Comparison of ENCODE assay signal across 9 mouse cellular contexts in genomic region chr13:54447496-54448224, GRCm38 (mm10). TPM values are rescaled to one million over a fixed set of nuclear protein-coding genes. Genes with fewer than 3 reads are reported as not detected.
DNase-seq lines count a peak whose midpoint lies in the region; ATAC-seq and TF ChIP-seq lines count a peak whose summit lies in the region.
"Had no signal": no experiment of that assay in that cellular context is flagged by ENCODE, and none has a peak within 500 bp of the region (broad histone marks: within the 10 kb centered on the region; RNA-seq: fewer than 3 reads in every experiment).

No protein-coding gene starts in this region.

- TF ChIP-seq POLR2A in cortical plate, adult 2 months (IDR thresholded peaks at IDR 0.05; ENCODE audit: extremely low read depth, insufficient read depth, low read length), result no peak

- no peaks in the 10 kb centered on the region for H3K36me3 ChIP-seq in heart, postnatal 0 days (replicated peaks; ENCODE audit: control insufficient read depth, insufficient read depth, low read length)
- H3K36me3 ChIP-seq in stomach, postnatal 0 days (ENCODE audit: control insufficient read depth, insufficient read depth, low read length), result no peaks in the 10 kb centered on the region

- H3K4me3 ChIP-seq in cortical plate, adult 2 months (ENCODE audit: insufficient read depth, low read length), result no peak overlapping the region
- H3K4me3 ChIP-seq in heart, postnatal 0 days (ENCODE audit: low read depth, low read length), result no peak overlapping the region
- H3K4me3 ChIP-seq in stomach, postnatal 0 days (ENCODE audit: low read depth, low read length), result no peak overlapping the region

- peak; percentile 42 for TF ChIP-seq CTCF in cortical plate, adult 2 months (IDR thresholded peaks at IDR 0.05; ENCODE audit: extremely low read depth, insufficient read depth, low read length)
- TF ChIP-seq CTCF in heart, postnatal 0 days (IDR thresholded peaks at IDR 0.05; ENCODE audit: low read depth), result peak; percentile 45
- TF ChIP-seq CTCF in stomach, postnatal 0 days (IDR thresholded peaks at IDR 0.05; ENCODE audit: low read depth), result peak; percentile 66

- no peak overlapping the region for H3K27ac ChIP-seq in cortical plate, adult 2 months (ENCODE audit: insufficient read depth, low read length)
- H3K27ac ChIP-seq in heart, postnatal 0 days (ENCODE audit: low read depth), result no peak overlapping the region
- no peak overlapping the region; the same call in 1 of the 2 replicates for H3K27ac ChIP-seq in stomach, postnatal 0 days (replicated peaks)
- H3K27ac ChIP-seq: macrophage had no signal

- WGBS in heart, postnatal 0 days, result 2% methylated on average over 14 of the region's 15 CpGs
- 6% methylated on average over 14 of the region's 15 CpGs for WGBS in stomach, postnatal 0 days

- H3K9ac ChIP-seq in heart, postnatal 0 days (replicated peaks; ENCODE audit: low read depth, low read length), result no peak overlapping the region
- H3K9ac ChIP-seq in stomach, postnatal 0 days (ENCODE audit: low read length), result 0 out of 2 replicates have a peak overlapping the region, but pooled peaks have one; percentile 18

- H3K4me1 ChIP-seq in cortical plate, adult 2 months (ENCODE audit: control insufficient read depth, insufficient read depth, low read length), result no peaks in the 10 kb centered on the region
- H3K4me1 ChIP-seq in heart, postnatal 0 days (ENCODE audit: control insufficient read depth, insufficient read depth), result no peaks in the 10 kb centered on the region
- no peaks in the 10 kb centered on the region for H3K4me1 ChIP-seq in stomach, postnatal 0 days (replicated peaks; ENCODE audit: control insufficient read depth, insufficient read depth)

- DNase-seq in layer of hippocampus, adult 11-12 months (ENCODE audit: low spot score), result peak; percentile 45
- no peak for DNase-seq in layer of hippocampus, postnatal 36 days
- peak; percentile 54 for DNase-seq in heart, postnatal 0 days (ENCODE audit: low spot score)
- peak; percentile 32 to 39 for DNase-seq in layer of hippocampus, postnatal 14 days (ENCODE audit: low spot score in 2 of 2)
- peak; percentile 77 for DNase-seq in mesoderm, embryonic 11.5 days (ENCODE audit: low read depth, low spot score)
- peak; percentile 33 for DNase-seq in stomach, postnatal 0 days (ENCODE audit: low spot score)
- no peak for DNase-seq in cerebellum, postnatal 36 days

- TF ChIP-seq EP300 in heart, postnatal 0 days (IDR thresholded peaks at IDR 0.05; ENCODE audit: low read depth), result no peak
- TF ChIP-seq EP300 in stomach, postnatal 0 days (optimal IDR thresholded peaks at IDR 0.05), result no peak

- 0 out of 2 replicates have a peak, but pooled peaks have one; percentile 41 for ATAC-seq in heart, postnatal 0 days (ENCODE audit: insufficient read depth, low read depth)
- ATAC-seq in stomach, postnatal 0 days (ENCODE audit: low FRiP score, low TSS enrichment), result peak; percentile 43; the same call in 1 of the 2 replicates

- no peaks in the 10 kb centered on the region for H3K9me3 ChIP-seq in heart, postnatal 0 days (replicated peaks; ENCODE audit: control insufficient read depth, low read length)
- no peaks in the 10 kb centered on the region for H3K9me3 ChIP-seq in stomach, postnatal 0 days (ENCODE audit: control insufficient read depth, low read length)

- no peak overlapping the region for H3K4me2 ChIP-seq in heart, postnatal 0 days (ENCODE audit: low read depth, low read length)
- no peak overlapping the region for H3K4me2 ChIP-seq in stomach, postnatal 0 days (replicated peaks; ENCODE audit: low read depth)

- H3K27me3 ChIP-seq in heart, postnatal 0 days (ENCODE audit: control insufficient read depth, insufficient read depth, low read length), result peaks cover 4% of the 10 kb centered on the region; the same call in 1 of the 2 replicates
- no peaks in the 10 kb centered on the region for H3K27me3 ChIP-seq in stomach, postnatal 0 days (ENCODE audit: control insufficient read depth, insufficient read depth, low read length)

RNA-seq across cellular contexts. Expression of gene Thoc3, which starts 21.0 kb away (rescaled TPM):
- total RNA-seq in layer of hippocampus, postnatal 36 days (2021), result 10 to 100 TPM; 35.7 to 36.7 TPM
- polyA plus RNA-seq in cortical plate, adult 2 months (2012; rRNA removed), result 24.5 and 24.7 TPM in 2 replicates
- 32.9 and 41.9 TPM in 2 replicates for total RNA-seq in heart, postnatal 0 days (2014; rRNA removed; ENCODE audit: low replicate concordance)
- 48.4 and 51.5 TPM in 2 replicates for polyA plus RNA-seq in heart, postnatal 0 days (2015; fragmentation: Nextera tagmentation; extraction: Ambion mirVana)
- total RNA-seq in layer of hippocampus, postnatal 14 days (2021), result 10 to 100 TPM; 37.1 to 44.4 TPM
- polyA plus RNA-seq in stomach, postnatal 0 days (2015; fragmentation: Nextera tagmentation; extraction: Ambion mirVana), result 50.0 and 52.4 TPM in 2 replicates

RNA-seq across cellular contexts. Expression of gene Simc1, which starts 55.9 kb away (rescaled TPM):
- 10 to 100 TPM; 17.4 to 18.2 TPM for total RNA-seq in layer of hippocampus, postnatal 36 days (2021)
- 18.8 and 19.7 TPM in 2 replicates for polyA plus RNA-seq in cortical plate, adult 2 months (2012; rRNA removed)
- total RNA-seq in heart, postnatal 0 days (2014; rRNA removed; ENCODE audit: low replicate concordance), result 3.6 and 6.3 TPM in 2 replicates
- polyA plus RNA-seq in heart, postnatal 0 days (2015; fragmentation: Nextera tagmentation; extraction: Ambion mirVana), result 1.6 and 1.9 TPM in 2 replicates
- 10 to 100 TPM; 14.0 to 16.2 TPM for total RNA-seq in layer of hippocampus, postnatal 14 days (2021)
- 2.6 and 2.8 TPM in 2 replicates for polyA plus RNA-seq in stomach, postnatal 0 days (2015; fragmentation: Nextera tagmentation; extraction: Ambion mirVana)

Comparison
In these comparisons a context has a peak if more than half of its experiments do, and no peak if none do; other contexts are left out.
1. DNase-seq: peak in layer of hippocampus, adult 11-12 months (single experiment), heart, postnatal 0 days (single experiment), layer of hippocampus, postnatal 14 days (2 of 2), mesoderm, embryonic 11.5 days (single experiment) and stomach, postnatal 0 days (single experiment); none in layer of hippocampus, postnatal 36 days (0 of 2) and cerebellum, postnatal 36 days (0 of 2).
2. Peak in every context shown above with its lines, with median percentiles within 50 percentile points of each other: CTCF ChIP-seq.